Mouse (Mus musculus): ENCODE measurements around the gene Prrg4. TPM values are rescaled to one million over a fixed set of nuclear protein-coding genes. Genes with fewer than 3 reads are reported as not detected.
"Not testable (repeated sequence)": the region's sequence is repeated elsewhere in the genome, so short reads cannot be mapped to it uniquely, and the experiment has no call there.

Prrg4 gene
- polyA plus RNA-seq (2012), result not detected in 2 replicates

DNA sequence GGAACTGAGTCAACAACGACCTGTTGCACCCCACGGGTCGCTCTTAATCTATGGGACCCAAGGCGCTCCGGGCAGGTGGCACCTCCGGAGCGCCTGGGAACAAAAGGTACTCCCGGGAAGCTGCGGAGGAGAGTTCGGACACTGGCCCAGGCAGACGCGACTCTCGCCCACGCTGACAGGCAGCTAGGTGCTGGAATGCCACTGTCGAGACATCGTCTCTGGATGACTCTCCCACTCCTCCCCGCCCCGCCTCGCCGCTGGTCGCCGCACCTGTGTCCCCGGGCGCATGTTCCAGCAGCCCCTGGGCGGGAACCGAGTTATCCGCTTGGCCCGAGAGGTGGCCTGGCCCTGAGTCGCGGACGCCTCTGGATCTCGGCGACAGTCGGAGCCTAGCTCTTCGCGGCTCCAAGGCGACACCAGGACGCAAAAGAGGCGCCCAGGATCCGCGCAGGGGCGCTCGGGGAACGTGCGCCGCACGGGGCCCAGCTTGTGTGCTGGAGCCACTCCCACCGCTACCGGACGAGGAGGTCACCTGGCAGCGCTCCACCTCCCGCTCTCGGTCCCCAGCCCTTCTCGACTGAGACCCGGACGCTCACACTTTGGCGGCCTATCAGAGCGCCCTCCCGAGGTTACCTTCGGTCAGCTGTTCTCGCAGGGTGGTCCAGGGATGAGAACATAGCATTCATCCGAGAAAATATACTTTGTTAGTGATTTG lies at the start of gene Prrg4:
TSS of gene Prrg4 (minus strand) at position 601 of the 715 bp plus-strand sequence.
- no peaks in the 10 kb centered on the region for H3K36me3 ChIP-seq (ENCODE audit: control insufficient read depth)
- H3K4me1 ChIP-seq (ENCODE audit: control insufficient read depth), result peaks cover 6% of the 10 kb centered on the region
- H3K4me3 ChIP-seq (replicated peaks), result peak within 1 kb of the TSS; percentile 46
- TF ChIP-seq TAL1 (IDR thresholded peaks at IDR 0.05; ENCODE audit: low read length) (no peak), GATA1 (IDR thresholded peaks at IDR 0.05; ENCODE audit: low read length) (no peak)
- H3K9me3 ChIP-seq (ENCODE audit: control insufficient read depth, low read length), result no peaks in the 10 kb centered on the region; the same call in 1 of the 2 replicates
- H3K27me3 ChIP-seq (ENCODE audit: control insufficient read depth), result peaks cover 51% of the 10 kb centered on the region

DNA sequence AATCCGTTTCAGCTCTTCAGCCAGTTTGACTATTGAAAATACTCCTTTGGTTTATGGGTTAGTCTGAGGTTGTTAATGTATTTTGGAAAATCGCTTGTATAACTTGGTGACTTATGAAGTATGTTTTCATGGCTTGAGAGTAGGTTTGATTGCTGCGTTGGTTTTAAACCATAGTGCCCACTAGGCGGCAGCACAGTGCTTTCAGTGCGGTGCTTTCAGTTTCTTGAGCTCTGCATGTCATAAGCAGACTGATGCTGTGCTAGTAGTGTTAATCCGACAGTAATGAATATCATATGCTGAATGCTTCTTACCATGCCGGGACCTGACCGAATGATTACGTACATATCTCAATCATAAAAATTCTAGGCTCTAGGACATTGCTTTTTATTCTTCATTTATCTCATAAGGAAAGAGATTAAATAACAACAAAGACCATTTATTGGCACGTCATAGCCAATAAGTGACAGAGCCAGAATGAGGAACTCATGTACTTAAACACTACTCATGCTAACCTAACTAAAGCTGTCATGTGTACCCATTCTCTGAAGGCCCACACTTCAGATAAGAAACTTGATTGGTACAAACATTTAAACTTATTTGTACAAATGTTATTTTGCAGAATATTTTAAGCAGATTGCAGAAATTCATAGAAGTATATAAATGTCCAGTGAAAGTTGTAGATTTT lies 38.3 kb upstream of the Prrg4 start:
- no peak for TF ChIP-seq TAL1 (IDR thresholded peaks at IDR 0.05; ENCODE audit: low read length)
- no peak for TF ChIP-seq GATA1 (IDR thresholded peaks at IDR 0.05; ENCODE audit: low read length)
- no peaks in the 10 kb centered on the region for H3K36me3 ChIP-seq (ENCODE audit: control insufficient read depth)
- no peaks in the 10 kb centered on the region for H3K4me1 ChIP-seq (ENCODE audit: control insufficient read depth)
- H3K9me3 ChIP-seq (ENCODE audit: control insufficient read depth, low read length), result no peaks in the 10 kb centered on the region
- H3K27me3 ChIP-seq (ENCODE audit: control insufficient read depth), result no peaks in the 10 kb centered on the region
- no peak overlapping the region for H3K4me3 ChIP-seq (replicated peaks)

DNA sequence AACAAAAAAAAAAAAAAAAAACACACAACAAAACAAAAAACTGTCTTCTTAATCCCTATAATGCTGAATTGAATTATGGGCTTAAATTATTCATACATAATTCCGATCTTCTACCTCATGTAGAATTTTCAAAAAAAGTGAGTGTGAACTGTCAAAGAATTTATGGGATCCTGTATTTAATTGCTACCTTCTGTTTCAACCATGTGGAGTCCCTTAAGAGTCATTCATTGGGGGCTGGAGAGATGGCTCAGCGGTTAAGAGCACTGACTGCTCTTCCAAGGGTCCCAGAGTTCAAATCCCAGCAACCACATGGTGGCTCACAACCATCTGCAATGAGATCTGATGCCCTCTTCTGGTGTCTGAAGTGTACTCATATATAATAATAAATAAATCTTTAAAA lies 37.7 kb upstream of the Prrg4 start:
- not testable (repeated sequence) for H3K4me1 ChIP-seq (ENCODE audit: control insufficient read depth); H3K27me3 ChIP-seq (ENCODE audit: control insufficient read depth); H3K9me3 ChIP-seq (ENCODE audit: control insufficient read depth, low read length); H3K36me3 ChIP-seq (ENCODE audit: control insufficient read depth); H3K4me3 ChIP-seq (replicated peaks)

DNA sequence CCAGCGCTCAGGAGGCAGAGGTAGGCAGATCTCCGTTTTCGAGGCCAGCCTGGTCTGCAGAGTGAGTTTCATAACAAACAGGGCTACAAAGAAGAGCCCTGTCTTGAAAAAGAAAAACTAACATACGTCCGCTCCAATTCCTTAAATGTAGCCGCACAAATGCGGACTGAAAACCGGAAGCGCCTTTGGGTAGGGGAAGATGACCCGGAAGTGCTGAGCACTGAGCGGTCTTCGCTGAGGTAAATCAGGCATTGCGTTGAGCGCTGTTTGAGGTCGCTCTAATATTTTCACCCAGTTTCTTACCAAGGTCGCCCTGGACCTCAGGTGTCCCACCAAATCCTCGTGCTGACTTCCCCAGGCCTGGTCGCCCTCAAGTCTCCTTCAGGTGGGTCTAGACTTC lies 36.4 kb upstream of the Prrg4 start:
- TF ChIP-seq TAL1 (IDR thresholded peaks at IDR 0.05; ENCODE audit: low read length), result no peak
- TF ChIP-seq GATA1 (IDR thresholded peaks at IDR 0.05; ENCODE audit: low read length), result no peak
- Histone ChIP-seq H3K4me1 (ENCODE audit: control insufficient read depth) (no peaks in the 10 kb centered on the region), H3K27me3 (ENCODE audit: control insufficient read depth) (no peaks in the 10 kb centered on the region), H3K36me3 (ENCODE audit: control insufficient read depth) (no peaks in the 10 kb centered on the region), H3K4me3 (replicated peaks) (no peak overlapping the region), H3K9me3 (ENCODE audit: control insufficient read depth, low read length) (no peaks in the 10 kb centered on the region)

DNA sequence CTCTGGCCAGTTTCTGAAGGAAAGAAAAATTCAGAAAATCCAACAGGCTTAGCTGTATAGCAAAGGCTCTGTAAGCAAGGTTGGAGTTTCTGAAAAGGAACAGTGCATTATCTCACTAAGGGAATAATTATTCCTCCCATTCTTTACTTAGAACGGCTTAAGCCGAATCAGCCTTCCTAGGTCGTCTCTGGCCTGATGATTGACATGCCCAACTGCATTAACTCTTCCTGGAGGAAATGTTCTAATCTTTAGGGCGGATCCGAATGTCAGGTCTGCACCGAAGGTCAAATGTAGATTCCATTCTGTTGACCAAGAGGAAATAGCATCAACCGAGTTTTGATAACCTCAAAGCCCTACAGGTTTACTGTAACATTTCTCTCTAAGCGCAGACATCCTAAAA lies 29.1 kb upstream of the Prrg4 start:
- TF ChIP-seq GATA1 (IDR thresholded peaks at IDR 0.05; ENCODE audit: low read length) (no peak), TAL1 (IDR thresholded peaks at IDR 0.05; ENCODE audit: low read length) (no peak)

DNA sequence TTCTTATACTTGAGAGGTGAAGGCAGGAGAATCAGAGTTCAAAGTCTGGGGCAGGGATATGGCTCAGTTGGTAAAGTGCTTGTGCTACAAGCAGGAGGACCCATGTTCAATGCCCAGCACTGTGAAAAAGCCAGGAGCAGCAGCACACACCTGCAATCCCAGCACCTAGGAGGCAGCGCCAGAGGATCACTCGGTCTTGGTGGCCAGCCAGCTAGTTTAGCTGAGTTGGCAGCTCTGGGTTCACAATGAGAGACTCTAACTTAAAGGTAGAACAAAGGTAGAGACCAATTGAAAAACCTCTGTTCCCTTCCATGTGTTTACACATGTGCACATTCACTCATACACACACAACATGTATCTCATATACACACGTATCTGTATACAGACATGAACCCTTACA lies 19.4 kb upstream of the Prrg4 start:
- no peaks in the 10 kb centered on the region for H3K4me1 ChIP-seq (ENCODE audit: control insufficient read depth)
- H3K9me3 ChIP-seq (ENCODE audit: control insufficient read depth, low read length), result no peaks in the 10 kb centered on the region
- TF ChIP-seq TAL1 (IDR thresholded peaks at IDR 0.05; ENCODE audit: low read length) (no peak), GATA1 (IDR thresholded peaks at IDR 0.05; ENCODE audit: low read length) (no peak)
- H3K36me3 ChIP-seq (ENCODE audit: control insufficient read depth), result no peaks in the 10 kb centered on the region
- no peak overlapping the region for H3K4me3 ChIP-seq (replicated peaks)
- H3K27me3 ChIP-seq (ENCODE audit: control insufficient read depth), result no peaks in the 10 kb centered on the region

More for the DNA sequence above, 29.1 kb upstream of the Prrg4 start:
- Histone ChIP-seq H3K4me3 (replicated peaks) (no peak overlapping the region), H3K4me1 (ENCODE audit: control insufficient read depth) (no peaks in the 10 kb centered on the region), H3K9me3 (ENCODE audit: control insufficient read depth, low read length) (no peaks in the 10 kb centered on the region), H3K36me3 (ENCODE audit: control insufficient read depth) (no peaks in the 10 kb centered on the region), H3K27me3 (ENCODE audit: control insufficient read depth) (no peaks in the 10 kb centered on the region)

DNA sequence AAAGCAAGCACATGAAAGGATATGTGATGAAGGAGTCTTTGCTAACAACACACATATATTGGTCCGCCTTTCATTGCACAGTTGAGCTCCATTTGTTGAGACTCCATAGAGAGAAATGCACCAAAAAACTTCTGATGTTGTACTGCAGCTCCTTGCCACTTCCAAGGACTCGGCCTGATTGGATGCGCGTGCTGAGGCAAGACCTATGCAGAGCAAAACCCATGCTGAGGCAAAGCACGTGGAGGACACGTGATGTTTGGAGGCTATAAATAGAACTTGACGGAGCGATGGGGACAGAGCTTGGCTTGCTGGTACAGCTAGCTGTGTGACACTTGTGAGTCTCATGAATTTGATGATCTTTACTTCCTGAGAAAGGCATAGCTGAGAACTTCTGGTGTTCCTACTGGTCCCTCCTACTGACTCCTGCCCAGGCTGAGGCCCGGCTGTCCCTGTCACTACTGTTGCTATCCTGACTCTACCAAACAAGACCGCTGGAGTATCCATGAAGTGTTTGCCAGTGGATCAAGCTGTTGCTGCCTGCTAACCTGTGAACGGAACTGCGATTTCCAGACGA lies 17.7 kb upstream of the Prrg4 start, which contains the start of gene Ccdc73:
TSS of gene Ccdc73 (plus strand) at position 524 of the 574 bp plus-strand sequence.
- Histone ChIP-seq H3K4me1 (ENCODE audit: control insufficient read depth) (no peaks in the 10 kb centered on the region), H3K27me3 (ENCODE audit: control insufficient read depth) (no peaks in the 10 kb centered on the region), H3K36me3 (ENCODE audit: control insufficient read depth) (no peaks in the 10 kb centered on the region), H3K4me3 (replicated peaks) (no peak within 1 kb of the TSS), H3K9me3 (ENCODE audit: control insufficient read depth, low read length) (no peaks in the 10 kb centered on the region)
- TF ChIP-seq TAL1 (IDR thresholded peaks at IDR 0.05; ENCODE audit: low read length) (no peak), GATA1 (IDR thresholded peaks at IDR 0.05; ENCODE audit: low read length) (no peak)

DNA sequence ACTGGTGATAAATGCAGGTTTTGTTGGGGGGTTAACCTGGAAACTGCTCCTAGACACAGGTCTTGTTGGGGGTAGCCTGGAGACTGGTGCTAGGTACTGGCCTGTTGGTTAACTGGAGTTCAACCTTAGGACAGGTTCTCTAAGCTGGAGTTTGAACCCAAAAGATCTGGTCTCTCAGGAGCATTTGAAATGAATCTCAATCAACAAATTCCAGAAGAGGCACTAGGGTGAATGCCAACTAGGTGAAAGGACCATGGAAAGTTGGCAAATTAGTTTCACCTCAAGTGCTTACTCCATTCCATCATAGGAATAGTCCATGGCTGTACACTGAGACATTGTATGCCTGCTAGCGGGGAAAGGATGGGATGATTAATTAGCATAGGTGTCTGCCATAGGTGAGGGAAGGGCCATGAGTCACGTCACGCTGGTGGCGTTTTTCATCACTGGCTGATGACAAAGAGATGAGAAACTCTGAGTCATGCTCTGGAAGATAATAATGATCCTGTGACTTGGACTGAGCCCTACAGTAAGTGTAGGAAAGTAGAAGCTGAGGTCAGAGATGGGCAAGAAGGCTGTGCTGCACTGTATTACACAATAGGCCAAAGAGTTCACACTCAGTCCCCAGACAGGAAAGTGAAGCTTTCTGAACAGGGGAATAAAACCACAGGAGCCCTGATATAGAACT lies 14.6 kb upstream of the Prrg4 start:
- no peaks in the 10 kb centered on the region for H3K36me3 ChIP-seq (ENCODE audit: control insufficient read depth)
- TF ChIP-seq TAL1 (IDR thresholded peaks at IDR 0.05; ENCODE audit: low read length) (no peak), GATA1 (IDR thresholded peaks at IDR 0.05; ENCODE audit: low read length) (no peak)
- H3K4me1 ChIP-seq (ENCODE audit: control insufficient read depth), result no peaks in the 10 kb centered on the region
- no peaks in the 10 kb centered on the region for H3K9me3 ChIP-seq (ENCODE audit: control insufficient read depth, low read length)
- H3K4me3 ChIP-seq (replicated peaks), result no peak overlapping the region
- no peaks in the 10 kb centered on the region for H3K27me3 ChIP-seq (ENCODE audit: control insufficient read depth)

DNA sequence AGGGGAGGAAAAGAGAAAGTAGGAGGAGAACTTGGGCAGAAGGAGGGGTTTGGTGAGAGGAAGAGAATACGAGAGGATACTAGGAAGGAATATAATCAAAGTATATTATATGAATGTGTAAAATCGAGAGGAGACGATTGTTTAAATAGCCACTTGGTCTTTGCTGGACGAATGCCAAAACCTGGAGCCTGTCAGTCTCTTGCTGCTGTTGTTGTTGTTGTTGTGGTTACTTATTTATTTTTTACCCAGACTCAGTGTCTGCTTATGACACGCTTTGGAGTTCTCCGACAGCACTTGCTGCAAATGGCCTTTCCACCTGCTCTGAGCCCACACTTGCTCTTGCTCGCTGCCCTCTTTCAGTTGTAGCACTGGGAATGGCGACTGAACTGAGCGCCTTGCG lies 10.8 kb upstream of the Prrg4 start:
- H3K4me3 ChIP-seq (replicated peaks), result no peak overlapping the region
- TF ChIP-seq TAL1 (IDR thresholded peaks at IDR 0.05; ENCODE audit: low read length) (no peak), GATA1 (IDR thresholded peaks at IDR 0.05; ENCODE audit: low read length) (no peak)
- no peaks in the 10 kb centered on the region for H3K9me3 ChIP-seq (ENCODE audit: control insufficient read depth, low read length)
- H3K4me1 ChIP-seq (ENCODE audit: control insufficient read depth), result no peaks in the 10 kb centered on the region
- H3K36me3 ChIP-seq (ENCODE audit: control insufficient read depth), result no peaks in the 10 kb centered on the region
- H3K27me3 ChIP-seq (ENCODE audit: control insufficient read depth), result no peaks in the 10 kb centered on the region
